9 mouse cellular contexts compared by ENCODE assay signal in genomic region chr8:123884721-123885565, GRCm38 (mm10). TPM values are rescaled to one million over a fixed set of nuclear protein-coding genes. Genes with fewer than 3 reads are reported as not detected.
DNase-seq lines count a peak whose midpoint lies in the region; ATAC-seq lines count a peak whose summit lies in the region.
"Had no signal": no experiment of that assay in that cellular context is flagged by ENCODE, and none has a peak within 500 bp of the region (broad histone marks: within the 10 kb centered on the region; RNA-seq: fewer than 3 reads in every experiment).

No protein-coding gene starts in this region.

- H3K4me1 ChIP-seq in heart, embryonic 15.5 days (replicated peaks) = peaks cover 15% of the 10 kb centered on the region
- H3K4me1 ChIP-seq: liver, embryonic 13.5 days had no signal

- no peak overlapping the region for H3K4me3 ChIP-seq in heart, embryonic 15.5 days
- H3K4me3 ChIP-seq: liver, embryonic 13.5 days had no signal

- peak; percentile 35; the same call in 1 of the 2 replicates for ATAC-seq in heart, embryonic 15.5 days (replicated peaks; ENCODE audit: insufficient number of reproducible peaks, insufficient read depth, low FRiP score, low read depth)

- DNase-seq in heart, postnatal 14 days = no peak
- peak; percentile 63 to 73 for DNase-seq in cerebellum, postnatal 14 days
- DNase-seq in gastrocnemius, postnatal 25 days = peak; percentile 65
- peak; percentile 81 to 83 for DNase-seq in left cerebral cortex, postnatal 36 days (ENCODE audit: low spot score in 2 of 2)
- peak; percentile 63 for DNase-seq in right cerebral cortex, postnatal 14 days
- no peak for DNase-seq in urinary bladder, adult 18-20 months (ENCODE audit: low spot score in 2 of 2)
- DNase-seq in kidney, postnatal 25 days = no peak
- DNase-seq: liver, embryonic 13.5 days had no signal

- no peak overlapping the region for H3K9ac ChIP-seq in heart, embryonic 15.5 days
- H3K9ac ChIP-seq: liver, embryonic 13.5 days had no signal

- H3K27me3 ChIP-seq in heart, embryonic 15.5 days = peaks cover 19% of the 10 kb centered on the region

- no peak overlapping the region for H3K27ac ChIP-seq in heart, embryonic 15.5 days
- H3K27ac ChIP-seq: liver, embryonic 13.5 days had no signal

- WGBS in heart, embryonic 15.5 days = 8% methylated on average over 14 of the region's 14 CpGs

- 0 out of 2 replicates have a peak overlapping the region, but pooled peaks have one; percentile 22 for H3K4me2 ChIP-seq in heart, embryonic 15.5 days
- H3K4me2 ChIP-seq: liver, embryonic 13.5 days had no signal

- no peaks in the 10 kb centered on the region for H3K9me3 ChIP-seq in heart, embryonic 15.5 days (replicated peaks)
- H3K9me3 ChIP-seq: liver, embryonic 13.5 days had no signal

- H3K36me3 ChIP-seq in heart, embryonic 15.5 days = no peaks in the 10 kb centered on the region
- H3K36me3 ChIP-seq: liver, embryonic 13.5 days had no signal

- intact Hi-C loops in heart, postnatal 14 days (cut with DNase I) = no loop called here
- intact Hi-C loops in left cerebral cortex, postnatal 36 days (cut with DNase I) = no loop called here

RNA-seq across cellular contexts. Expression of gene Acta1, which starts 9.6 kb away (rescaled TPM):
- polyA plus RNA-seq in heart, embryonic 15.5 days (2015; fragmentation: Nextera tagmentation; extraction: Ambion mirVana) = 179 and 184 TPM in 2 replicates
- total RNA-seq in heart, postnatal 14 days (2021) = 100 to 1,000 TPM; 284 to 359 TPM
- over 10,000 TPM; 60,490 to 60,709 TPM for total RNA-seq in gastrocnemius, postnatal 25 days (2021)
- 10 to 100 TPM in 1 of 2 experiments, 1 to 10 TPM in 1; 9.7 to 13.4 TPM for total RNA-seq in left cerebral cortex, postnatal 36 days (2021)

RNA-seq across cellular contexts. Expression of gene Ccsap, which starts 24.9 kb away (rescaled TPM):
- polyA plus RNA-seq in heart, embryonic 15.5 days (2015; fragmentation: Nextera tagmentation; extraction: Ambion mirVana) = 2.2 and 2.9 TPM in 2 replicates
- total RNA-seq in heart, postnatal 14 days (2021) = 1 to 10 TPM; 1.7 to 2.2 TPM
- total RNA-seq in gastrocnemius, postnatal 25 days (2021) = under 1 TPM; 0.36 to 0.62 TPM
- 10 to 100 TPM; 70.7 to 82.7 TPM for total RNA-seq in left cerebral cortex, postnatal 36 days (2021)

Comparison
In these comparisons a context has a peak if more than half of its experiments do, and no peak if none do; other contexts are left out.
1. DNase-seq: peak in cerebellum, postnatal 14 days (2 of 2), gastrocnemius, postnatal 25 days (single experiment), left cerebral cortex, postnatal 36 days (2 of 2) and right cerebral cortex, postnatal 14 days (single experiment); none in heart, postnatal 14 days (0 of 2), urinary bladder, adult 18-20 months (0 of 2) and kidney, postnatal 25 days (0 of 2).
2. RNA of gene Acta1, which starts 9.6 kb away (total RNA-seq): 60,490 to 60,709 TPM in gastrocnemius, postnatal 25 days; 284 to 359 TPM in heart, postnatal 14 days and 9.7 to 13.4 TPM in left cerebral cortex, postnatal 36 days; every median in the first group is over 100 times any median in the second.
3. RNA of gene Ccsap, which starts 24.9 kb away (total RNA-seq): 70.7 to 82.7 TPM in left cerebral cortex, postnatal 36 days; 1.7 to 2.2 TPM in heart, postnatal 14 days and 0.36 to 0.62 TPM in gastrocnemius, postnatal 25 days; every median in the first group is over 10 times any median in the second.